Mouse (Mus musculus) cerebellum, adult (tissue): ENCODE measurements around the gene Fcna.

Experiments
- ATAC-seq: cut with Nextera tagmentation; 2 replicates; pipeline ENCODE4 v1.9.2; 2017; ENCODE audit warnings: mild to moderate bottlenecking, moderate library complexity, mixed read lengths; ENCODE audit not compliant: insufficient number of reproducible peaks, low FRiP score, low TSS enrichment

The Fcna gene

GRCm38 (mm10) chr2:25579737-25580460 is 47.9 kb downstream of the Fcna start:
- no peak for ATAC-seq

GRCm38 (mm10) chr2:25578796-25579736 is 48.8 kb downstream of the Fcna start:
- ATAC-seq: no peak

GRCm38 (mm10) chr2:25577951-25578795 is 49.7 kb downstream of the Fcna start:
- ATAC-seq: no peak

GRCm38 (mm10) chr2:25576965-25577891 is 50.6 kb downstream of the Fcna start:
- no peak for ATAC-seq

- no peak for ATAC-seq
These were observed 51.6 kb downstream of the Fcna start for GRCm38 (mm10) chr2:25576028-25576850.

GRCm38 (mm10) chr2:25575432-25576027 is 52.3 kb downstream of the Fcna start:
- no peak for ATAC-seq
